Mouse (Mus musculus) urinary bladder, postnatal 14 days (tissue): Measurements from ENCODE around the gene Pop5.

Experiments
- DNase-seq: peaks from one replicate; pipeline ENCODE4 v3.0.0; 2021; ENCODE audit warnings: low spot score

Gene Pop5

DNA sequence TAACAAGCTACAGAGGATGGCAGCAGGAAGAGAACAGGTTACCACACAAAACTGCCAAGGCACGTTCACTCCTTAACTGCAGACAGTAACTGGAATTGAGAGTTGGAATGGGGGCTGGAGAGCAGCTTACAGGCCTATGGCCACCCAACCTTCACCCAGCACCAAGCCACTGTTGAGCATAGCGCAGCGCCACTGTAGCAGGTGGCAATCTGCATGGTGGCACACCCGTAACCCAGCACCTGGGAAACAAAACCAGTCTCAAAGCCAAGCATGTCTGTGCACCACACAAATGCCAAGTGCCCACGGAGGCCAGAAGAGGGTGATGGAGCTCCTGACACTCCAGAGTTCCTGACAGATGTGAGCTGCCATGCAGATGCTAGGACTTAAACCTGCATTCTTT lies 30.7 kb downstream of the Pop5 start:
- DNase-seq, result no peak

- no peak for DNase-seq
These were observed 31.3 kb downstream of the Pop5 start for GRCm38 (mm10) chr5:115266787-115267468.

DNA sequence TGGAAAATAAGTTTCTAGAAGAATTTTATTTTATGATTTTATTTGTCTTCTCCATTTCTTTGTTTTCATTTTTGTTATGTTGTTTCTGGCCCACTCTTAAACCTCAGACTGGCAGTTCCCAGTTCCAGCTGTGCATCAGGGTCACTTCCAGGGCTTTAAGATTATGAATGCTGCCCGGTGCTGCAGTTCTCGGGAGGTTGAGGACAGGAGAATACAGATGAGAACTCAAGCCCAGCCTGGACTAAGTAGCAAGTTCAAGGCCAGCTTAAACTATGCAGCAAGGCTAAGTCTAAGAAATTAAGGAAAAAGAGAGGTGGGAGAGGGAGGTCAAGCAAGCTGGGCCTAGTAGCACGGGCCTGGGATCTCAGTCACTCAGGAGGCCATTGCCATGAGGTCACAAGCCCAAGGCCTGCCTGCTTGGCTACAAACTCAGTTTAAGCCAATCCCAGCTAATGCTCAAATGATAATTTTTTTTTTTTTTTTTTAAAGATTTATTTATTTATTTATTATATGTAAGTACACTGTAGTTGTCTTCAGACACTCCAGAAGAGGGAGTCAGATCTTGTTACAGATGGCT lies 31.9 kb downstream of the Pop5 start:
- DNase-seq, result no peak

- no peak for DNase-seq
These were observed 32.6 kb downstream of the Pop5 start for GRCm38 (mm10) chr5:115268266-115268665.

DNA sequence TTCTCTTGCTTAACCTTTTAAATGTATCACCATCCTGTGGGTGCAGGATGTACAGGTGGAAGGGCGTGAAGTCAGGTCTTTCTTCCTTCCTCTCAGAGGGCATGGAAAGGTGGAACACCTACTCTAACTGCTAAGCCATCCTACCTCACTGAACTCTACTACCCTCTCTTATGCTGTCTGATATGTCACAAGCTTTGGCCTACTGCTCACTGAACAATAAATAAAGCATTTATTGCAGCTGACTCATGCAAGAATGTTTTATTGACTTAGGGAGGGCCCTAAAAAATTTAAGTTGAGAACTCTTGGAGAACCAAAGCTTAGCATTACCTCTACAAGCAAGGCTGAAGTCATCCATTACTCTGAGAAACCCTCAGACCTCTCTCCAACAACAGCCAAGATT lies 34.3 kb downstream of the Pop5 start:
- DNase-seq, result no peak

GRCm38 (mm10) chr5:115271931-115272811 lies 36.5 kb downstream of the Pop5 start:
- peak; percentile 47 for DNase-seq

DNA sequence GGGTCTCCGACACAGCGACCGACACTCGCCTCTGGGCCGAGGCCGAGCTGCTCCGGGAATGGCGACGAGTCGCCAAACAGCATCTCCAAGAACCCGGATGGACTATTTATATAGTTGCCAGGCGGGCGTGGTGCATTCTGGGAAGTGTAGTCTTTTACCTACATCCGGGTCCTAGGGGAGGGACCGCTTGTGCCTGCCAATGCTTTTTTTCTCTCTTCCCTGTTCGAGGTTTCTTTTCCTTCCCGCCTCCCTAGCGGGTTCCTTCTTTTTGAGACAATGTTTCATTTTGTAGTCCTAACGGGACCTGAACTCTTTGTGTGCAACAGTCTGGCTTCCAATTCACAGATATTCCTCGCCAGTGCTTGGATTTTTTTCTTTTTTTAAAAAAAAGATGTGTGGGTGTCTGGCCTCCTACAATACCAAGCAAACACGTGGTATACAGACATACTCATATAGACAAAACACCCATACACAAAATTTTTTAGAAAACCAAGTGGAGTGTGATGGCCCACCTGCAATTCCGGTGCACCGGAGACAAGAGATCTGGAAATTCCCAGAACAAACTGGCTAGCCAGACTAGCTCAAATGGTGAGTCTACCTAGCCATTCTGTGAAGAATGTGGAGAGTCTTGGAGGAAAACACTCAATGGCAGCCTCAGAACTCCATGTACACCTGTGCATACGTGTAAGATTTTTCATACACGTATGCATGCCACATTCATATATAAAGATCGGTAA lies 37.3 kb downstream of the Pop5 start, which contains the start of gene Rnf10:
Gene Rnf10 (minus strand): TSS at position 87 of the 737 bp plus-strand sequence.
- DNase-seq, result peak; percentile 97

- DNase-seq, result no peak
These were observed 38.0 kb downstream of the Pop5 start for GRCm38 (mm10) chr5:115273549-115274135.

- DNase-seq, result no peak
These were observed 38.7 kb downstream of the Pop5 start for GRCm38 (mm10) chr5:115274353-115274752.

- no peak for DNase-seq
These were observed 39.1 kb downstream of the Pop5 start for GRCm38 (mm10) chr5:115274771-115275170.

DNA sequence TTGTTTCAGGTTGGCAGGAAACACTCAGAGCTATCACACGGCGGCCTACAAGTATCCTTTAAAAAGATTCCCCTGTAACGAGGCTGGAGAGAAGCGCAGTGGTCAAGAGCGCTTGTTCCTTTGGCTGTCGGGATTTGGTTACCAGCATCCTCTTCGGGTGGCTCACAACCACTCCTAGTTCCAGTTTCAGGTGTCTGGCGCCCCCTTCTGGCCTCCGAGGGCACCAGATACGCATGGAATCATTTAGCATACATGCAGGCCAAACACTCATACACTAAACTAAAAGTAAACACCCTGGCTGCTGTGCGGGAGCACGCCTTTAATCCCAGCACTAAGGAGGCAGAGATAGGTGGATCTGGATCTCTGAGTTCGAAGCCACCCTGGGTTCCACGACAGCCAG lies 40.4 kb downstream of the Pop5 start:
- peak; percentile 26 for DNase-seq

GRCm38 (mm10) chr5:115278053-115278452 lies 42.4 kb downstream of the Pop5 start:
- DNase-seq, result no peak

DNA sequence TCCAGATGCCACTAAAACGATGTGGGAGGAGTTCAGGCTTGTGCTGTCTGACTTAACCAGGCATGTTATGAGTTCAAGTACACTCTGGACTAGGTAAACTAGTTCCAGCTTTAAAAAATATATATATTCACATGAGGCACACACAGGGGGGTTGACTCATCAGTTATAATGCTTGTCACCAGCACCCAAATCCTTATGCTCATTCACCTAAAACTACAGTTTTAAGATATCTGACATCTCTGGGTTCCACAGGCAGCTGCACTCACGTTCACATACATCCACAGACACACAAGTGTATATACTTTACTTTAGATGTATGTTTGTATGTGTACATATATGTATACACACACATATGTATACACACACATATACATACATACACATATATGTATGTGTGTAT lies 43.1 kb downstream of the Pop5 start:
- no peak for DNase-seq

DNA sequence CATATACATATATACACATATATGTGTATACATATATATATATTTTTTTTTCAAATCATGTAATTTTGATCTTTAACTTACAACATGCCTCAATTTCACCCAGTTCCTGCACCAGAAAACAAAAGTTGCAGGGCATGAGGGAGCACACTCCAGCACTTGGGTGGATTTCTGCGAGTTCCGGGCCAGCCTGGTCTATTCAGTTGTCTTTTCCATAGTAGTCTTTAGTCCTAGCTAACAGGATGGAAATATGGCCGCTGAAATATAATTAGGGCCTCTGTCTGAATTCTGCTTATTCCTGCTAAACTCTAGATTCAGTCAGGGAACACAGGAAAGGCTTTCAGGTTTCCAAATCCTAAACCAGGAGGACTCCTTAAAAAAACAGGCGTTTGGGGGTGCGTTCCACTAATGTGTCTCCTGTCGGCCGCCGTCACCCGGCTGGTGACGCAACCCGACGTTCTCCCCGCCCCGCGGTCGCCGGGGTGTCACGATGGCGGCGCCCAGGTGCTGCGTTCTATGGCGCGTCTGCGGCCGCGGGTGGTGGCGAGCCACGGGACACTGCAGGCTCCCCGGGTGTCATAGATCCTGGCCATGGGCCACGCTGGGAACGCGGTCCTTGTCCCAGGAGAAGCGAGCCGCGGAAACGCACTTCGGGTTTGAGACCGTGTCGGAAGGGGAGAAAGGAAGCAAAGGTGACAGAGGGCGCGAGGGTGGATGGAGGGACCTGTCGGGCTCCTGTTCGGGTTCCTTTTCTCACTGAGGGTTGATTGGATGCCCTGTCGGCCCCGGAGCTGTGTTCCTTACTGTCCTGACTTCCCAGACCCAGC lies 43.8 kb downstream of the Pop5 start, which contains the start of gene Coq5:
Gene Coq5 (plus strand): TSS at position 441 of the 824 bp plus-strand sequence.
- DNase-seq, result peak; percentile 85

DNA sequence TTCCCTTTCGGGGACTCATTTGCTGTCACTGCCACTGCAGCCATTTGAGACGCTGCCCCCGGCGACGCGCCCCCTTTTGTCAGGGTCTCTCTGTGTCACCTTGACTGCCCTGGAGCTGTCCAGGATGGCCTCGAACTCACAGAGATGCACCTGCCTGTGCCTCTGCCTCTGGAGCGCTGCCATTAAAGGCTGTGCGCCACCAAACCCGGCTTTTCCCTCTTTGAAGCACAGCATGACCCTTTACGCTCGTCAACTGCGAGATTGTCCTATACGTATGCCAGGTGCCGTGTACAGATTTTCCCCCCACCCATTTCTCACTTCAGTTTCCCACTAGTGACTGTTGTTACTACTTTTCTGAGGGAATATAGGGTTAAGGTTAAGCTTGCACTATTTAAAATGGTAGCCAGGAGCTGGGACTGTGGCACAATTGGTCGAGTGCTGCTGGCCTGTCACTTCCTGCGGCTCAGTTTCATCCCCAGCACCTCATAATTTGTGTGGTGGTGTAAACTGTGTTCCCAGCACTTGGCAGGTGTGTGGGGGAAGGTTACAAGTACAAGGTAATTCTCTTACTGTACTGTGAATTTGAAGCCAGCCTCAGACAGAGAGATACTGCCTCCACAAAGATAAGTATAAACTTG lies 44.5 kb downstream of the Pop5 start:
- no peak for DNase-seq

GRCm38 (mm10) chr5:115284735-115285134 lies 49.1 kb downstream of the Pop5 start:
- no peak for DNase-seq

DNA sequence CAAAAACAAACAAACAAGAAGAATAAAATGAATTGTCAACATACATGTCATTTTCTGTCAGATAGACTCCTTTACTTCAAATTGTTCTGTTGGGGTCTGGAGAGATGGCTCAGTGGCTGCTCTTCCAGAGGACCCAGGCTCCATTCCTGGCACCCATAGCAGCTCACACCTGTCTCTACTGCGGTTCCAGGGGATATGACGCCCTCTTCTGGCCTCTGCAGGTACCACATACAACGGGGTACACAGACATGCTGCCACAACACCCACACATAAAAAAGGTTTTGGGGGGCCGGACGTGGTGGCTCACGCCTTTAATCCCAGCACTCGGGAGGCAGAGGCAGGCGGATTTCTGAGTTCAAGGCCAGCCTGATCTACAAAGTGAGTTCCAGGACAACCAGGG lies 58.5 kb downstream of the Pop5 start:
- no peak for DNase-seq
